Mouse (Mus musculus) retina, adult 2 months (tissue): Measurements from ENCODE around the gene Dennd4c.

Experiments used
- DNase-seq: peaks from one replicate; pipeline ENCODE4 v3.0.0-alpha.2; 2012; ENCODE audit warnings: low read depth, low spot score

Gene Dennd4c

GRCm38 (mm10) chr4:86882413-86882812 lies 134.1 kb downstream of the Dennd4c start:
- DNase-seq, result no peak

GRCm38 (mm10) chr4:86884945-86885344 lies 136.6 kb downstream of the Dennd4c start:
- DNase-seq, result no peak

- DNase-seq, result no peak
Observed at GRCm38 (mm10) chr4:86885790-86886159, 137.4 kb downstream of the Dennd4c start.

- DNase-seq, result no peak
Observed at GRCm38 (mm10) chr4:86886160-86886878, 138.0 kb downstream of the Dennd4c start.

- no peak for DNase-seq
Observed at GRCm38 (mm10) chr4:86887879-86888278, 139.5 kb downstream of the Dennd4c start.

GRCm38 (mm10) chr4:86897411-86897810 lies 149.1 kb downstream of the Dennd4c start:
- no peak for DNase-seq

DNA sequence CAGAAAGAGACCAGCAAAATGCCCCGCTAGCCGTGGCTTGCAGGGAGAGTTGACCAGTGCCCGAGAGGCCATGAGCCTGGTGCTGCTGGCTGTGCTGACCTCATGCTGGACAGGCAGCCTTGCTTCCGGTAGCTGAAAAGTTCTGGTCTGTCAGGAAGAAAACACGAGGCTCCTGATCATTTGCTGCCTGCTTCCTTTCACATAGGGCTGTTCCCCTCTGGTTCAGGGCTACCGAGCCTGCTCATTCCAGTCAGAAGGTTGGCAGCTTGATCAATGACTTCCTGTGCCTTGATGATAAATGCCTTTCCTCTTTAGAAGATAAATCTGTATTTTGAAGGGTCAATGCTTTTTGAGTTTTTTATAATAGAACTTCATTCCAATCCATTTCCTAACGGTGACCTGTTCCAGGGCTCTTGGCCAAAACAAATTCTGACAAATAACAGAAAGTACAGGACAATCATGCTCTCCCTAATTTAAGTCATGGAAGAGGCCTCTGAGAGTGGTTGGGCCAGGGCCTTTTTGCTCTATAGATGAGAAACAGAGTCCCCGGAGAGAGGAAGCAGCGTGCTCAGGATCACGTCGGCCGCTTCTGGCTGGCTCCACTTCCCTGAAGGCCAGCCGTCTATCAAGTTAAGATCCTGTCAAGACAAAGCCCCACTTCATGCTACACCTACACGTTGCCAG lies 150.6 kb downstream of the Dennd4c start:
- no peak for DNase-seq
